Mouse (Mus musculus) frontal cortex, postnatal 25 days (tissue): ENCODE results near the gene Ccr8.
"Not testable (repeated sequence)": the region's sequence is repeated elsewhere in the genome, so short reads cannot be mapped to it uniquely, and the experiment has no call there.

Experiments
- DNase-seq, 2 experiments: peaks; one replicate each; pipeline ENCODE4 v3.0.0; 2022; ENCODE audit warnings: low spot score in 2 of 2

Gene Ccr8

GRCm38 (mm10) chr9:120091086-120091485, 828 bp upstream of the Ccr8 start:
- no peak for DNase-seq

GRCm38 (mm10) chr9:120093701-120094100, 1.8 kb downstream of the Ccr8 start:
- no peak for DNase-seq

GRCm38 (mm10) chr9:120095886-120096285, 4.0 kb downstream of the Ccr8 start:
- no peak for DNase-seq

GRCm38 (mm10) chr9:120098682-120099081, 6.8 kb downstream of the Ccr8 start:
- DNase-seq = peak; percentile 48 to 67

GRCm38 (mm10) chr9:120099304-120099703, 7.4 kb downstream of the Ccr8 start:
- no peak for DNase-seq

- DNase-seq = no peak
Observed at GRCm38 (mm10) chr9:120101165-120101564, 9.3 kb downstream of the Ccr8 start.

GRCm38 (mm10) chr9:120108953-120109352, 17.0 kb downstream of the Ccr8 start:
- DNase-seq = not testable (repeated sequence)

- peak; percentile 89 to 93 for DNase-seq
Observed at GRCm38 (mm10) chr9:120110211-120111018, 18.5 kb downstream of the Ccr8 start, which contains the start of gene Slc25a38. Slc25a38 (plus strand) TSS chr9:120110374.

GRCm38 (mm10) chr9:120111156-120111945, 19.4 kb downstream of the Ccr8 start:
- no peak for DNase-seq

GRCm38 (mm10) chr9:120112472-120112871, 20.6 kb downstream of the Ccr8 start:
- no peak for DNase-seq

GRCm38 (mm10) chr9:120113456-120113855, 21.5 kb downstream of the Ccr8 start:
- no peak for DNase-seq

- DNase-seq = no peak
Observed at GRCm38 (mm10) chr9:120114051-120114788, 22.3 kb downstream of the Ccr8 start.

GRCm38 (mm10) chr9:120114789-120115151, 22.9 kb downstream of the Ccr8 start:
- no peak for DNase-seq

- no peak for DNase-seq
Observed at GRCm38 (mm10) chr9:120115580-120115979, 23.7 kb downstream of the Ccr8 start.

GRCm38 (mm10) chr9:120116184-120116624, 24.3 kb downstream of the Ccr8 start:
- no peak for DNase-seq

GRCm38 (mm10) chr9:120118212-120118611, 26.3 kb downstream of the Ccr8 start:
- DNase-seq = no peak

GRCm38 (mm10) chr9:120120503-120120902, 28.6 kb downstream of the Ccr8 start:
- no peak for DNase-seq

- DNase-seq = no peak
Observed at GRCm38 (mm10) chr9:120126868-120127267, 35.0 kb downstream of the Ccr8 start.

GRCm38 (mm10) chr9:120127538-120128251, 35.8 kb downstream of the Ccr8 start, which contains the start of gene Rpsa:
Rpsa (plus strand) TSS chr9:120127689.
- DNase-seq = peak; percentile 92 to 93

GRCm38 (mm10) chr9:120129276-120129675, 37.4 kb downstream of the Ccr8 start:
- no peak for DNase-seq

- DNase-seq = no peak
Observed at GRCm38 (mm10) chr9:120131784-120132288, 39.9 kb downstream of the Ccr8 start.
